Mouse (Mus musculus) layer of hippocampus, postnatal 36 days (tissue): Measurements from ENCODE around the gene Gm572. TPM values are rescaled to one million over a fixed set of nuclear protein-coding genes. Genes with fewer than 3 reads are reported as not detected.

Experiments
- DNase-seq, 2 experiments: peaks; one replicate each; pipeline ENCODE4 v3.0.0; 2022
- total RNA-seq, 2 experiments: library from RNA; stranded (reverse); gene quantifications; 2 replicates each; pipeline ENCODE4 v1.2.3; 2021

Gm572 gene
- not detected for total RNA-seq

DNA sequence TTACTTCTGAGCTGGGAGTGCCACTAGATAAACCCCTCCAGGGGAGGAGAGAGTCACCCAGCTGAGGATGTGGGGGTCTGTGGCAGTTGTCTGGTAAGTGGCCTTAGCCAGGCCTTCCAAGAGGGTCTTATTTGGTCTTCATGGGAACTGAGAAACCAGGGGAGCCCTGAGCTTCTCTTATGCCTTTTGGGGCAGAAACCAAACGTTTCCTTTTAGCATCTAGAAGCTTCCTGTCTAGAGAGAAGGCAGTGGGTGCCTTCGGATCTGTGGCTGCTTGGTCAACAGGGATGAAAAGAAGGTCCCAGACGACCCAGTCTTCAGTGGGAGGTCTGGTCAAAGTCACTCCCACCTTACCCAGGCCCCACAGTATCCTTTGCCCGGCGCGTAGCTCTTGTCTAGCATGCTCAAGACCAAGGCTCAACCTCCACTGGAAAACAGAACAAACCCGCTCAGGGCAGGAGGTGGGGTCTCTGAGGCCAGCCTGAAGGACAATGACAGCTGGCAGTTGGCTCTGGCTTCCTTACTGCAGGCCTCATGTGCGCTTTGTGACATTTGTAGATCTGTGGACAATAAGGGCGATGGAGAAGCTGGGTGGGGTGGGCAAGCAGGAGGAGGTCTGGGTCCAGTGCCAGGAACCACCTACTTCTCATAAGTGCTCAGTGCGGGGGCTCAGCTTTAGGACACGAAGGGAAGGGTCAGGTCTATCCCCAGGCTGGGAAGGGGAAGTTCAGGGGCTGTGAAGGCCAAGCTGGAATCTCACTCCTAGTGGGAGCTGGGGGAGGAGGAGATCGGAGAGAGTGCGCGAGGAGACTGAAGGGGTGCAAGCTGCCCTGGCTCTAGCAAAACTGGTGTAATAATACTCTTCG lies at the start of gene Gm572:
Gene Gm572, plus strand, starts transcription at position 27 of the 866 bp plus-strand sequence.
- no peak for DNase-seq

DNA sequence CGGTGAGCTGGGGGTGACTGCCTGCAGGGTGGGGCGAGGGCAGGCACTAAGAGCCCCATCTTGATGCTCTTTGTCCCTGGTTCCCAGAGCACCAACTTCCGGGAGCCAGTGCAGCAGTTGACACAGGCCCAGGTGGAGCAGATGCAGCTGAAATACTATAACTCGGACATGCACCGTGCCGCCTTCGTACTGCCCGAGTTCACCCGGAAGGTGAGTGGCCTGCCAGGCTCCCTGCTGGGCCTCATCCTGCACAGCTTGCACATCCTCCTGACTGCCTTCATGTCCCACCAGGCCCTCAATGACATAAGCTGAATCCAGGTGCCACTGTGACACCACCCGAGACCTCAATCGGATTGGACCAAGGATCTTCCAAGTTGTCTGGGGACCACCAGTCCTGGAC lies 49.1 kb upstream of the Gm572 start:
- DNase-seq: no peak

DNA sequence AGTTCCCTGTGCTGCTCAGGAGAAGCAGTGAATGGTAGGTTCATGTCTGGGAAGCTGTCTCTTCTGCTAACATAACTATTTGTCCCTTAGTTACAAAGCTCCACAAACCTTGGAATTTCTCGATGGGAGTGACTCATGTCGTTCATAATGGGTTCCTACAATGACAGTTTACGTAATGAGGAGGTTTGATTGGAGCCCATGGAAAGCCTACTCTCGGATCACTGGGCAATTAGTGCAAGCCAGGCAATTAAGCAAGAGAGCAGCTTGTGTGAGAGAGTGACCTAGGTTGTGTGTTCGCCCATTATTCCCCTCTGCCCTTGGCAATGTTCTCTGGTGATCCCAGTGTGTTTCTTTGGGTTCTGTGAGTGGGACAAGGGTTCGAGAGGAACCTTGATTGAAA lies 47.2 kb upstream of the Gm572 start:
- DNase-seq: no peak

DNA sequence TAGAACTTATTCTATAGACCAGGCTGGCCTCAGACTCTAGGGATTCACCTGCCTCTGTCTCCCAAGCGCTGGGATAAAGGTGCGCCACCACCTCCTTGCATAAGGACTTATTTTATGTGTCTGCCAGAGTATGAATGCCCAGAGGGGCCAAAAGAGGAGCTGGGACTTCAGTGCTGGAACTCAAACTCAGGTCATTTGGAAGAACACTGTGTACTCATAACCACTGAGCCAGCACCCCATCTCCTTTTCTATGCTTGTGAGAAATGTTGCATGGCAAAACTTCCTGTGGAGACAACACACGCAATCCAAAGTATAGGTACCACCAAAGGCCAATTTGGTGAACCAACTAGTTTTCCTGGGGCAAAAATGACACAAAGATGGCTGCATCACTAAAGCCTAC lies 46.4 kb upstream of the Gm572 start:
- DNase-seq: no peak

DNA sequence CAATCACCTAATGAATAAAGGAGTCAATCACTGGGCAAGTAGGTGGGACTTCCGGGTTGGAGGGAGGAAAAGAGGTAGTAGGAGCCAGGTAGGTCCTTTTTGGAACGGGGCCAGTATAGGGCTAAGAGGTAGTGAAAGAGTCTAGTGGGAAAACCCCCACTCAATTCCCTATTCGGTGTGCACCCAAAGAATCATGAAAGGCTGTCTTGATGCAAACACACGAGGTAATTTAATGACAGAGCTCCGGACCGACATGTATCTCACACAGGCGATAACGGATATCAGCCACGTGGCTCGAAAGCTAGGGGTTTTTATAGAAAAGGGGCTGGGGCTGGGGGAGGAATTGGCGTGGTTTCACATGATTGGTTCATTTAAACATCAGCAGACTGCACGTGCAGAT lies 44.3 kb upstream of the Gm572 start:
- DNase-seq: no peak

DNA sequence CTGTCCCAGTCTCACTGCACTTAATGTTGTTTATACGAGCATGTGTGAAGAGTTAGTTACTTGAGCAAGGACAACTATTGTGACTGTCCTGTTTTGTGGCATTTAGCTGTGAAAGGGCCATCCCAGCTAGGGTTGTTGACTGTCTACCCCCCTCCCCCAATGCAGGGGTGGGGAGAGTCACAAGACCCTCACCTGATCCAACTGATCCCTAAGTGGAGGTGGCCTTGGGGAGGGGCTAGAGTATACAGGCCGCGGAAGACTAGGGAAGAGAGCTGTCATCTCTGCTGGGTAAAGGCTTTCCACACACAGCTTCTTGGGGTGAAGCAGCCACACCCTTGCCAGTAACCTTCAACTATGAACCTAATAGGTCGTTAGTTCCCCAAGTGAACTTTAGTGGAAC lies 42.8 kb upstream of the Gm572 start:
- no peak for DNase-seq

DNA sequence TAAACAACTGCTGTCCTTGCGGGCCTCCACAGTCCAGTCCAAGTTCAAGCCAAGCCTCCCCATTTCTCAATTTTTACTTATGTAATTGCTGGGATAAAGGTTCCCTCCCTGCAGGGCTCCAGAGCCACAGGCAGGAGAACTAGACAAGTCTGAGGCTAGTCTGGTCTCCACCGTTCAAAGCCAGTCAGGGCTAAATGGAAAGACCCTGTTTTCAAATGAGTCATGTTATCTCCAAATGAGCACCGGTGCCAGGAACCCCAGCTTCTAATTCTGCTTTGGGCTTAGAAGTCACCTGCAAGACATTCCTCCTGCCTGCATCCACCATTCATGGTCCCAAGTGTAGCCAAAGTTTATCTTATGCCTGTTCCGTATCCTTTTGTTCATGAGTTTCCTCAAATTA lies 41.2 kb upstream of the Gm572 start:
- no peak for DNase-seq

DNA sequence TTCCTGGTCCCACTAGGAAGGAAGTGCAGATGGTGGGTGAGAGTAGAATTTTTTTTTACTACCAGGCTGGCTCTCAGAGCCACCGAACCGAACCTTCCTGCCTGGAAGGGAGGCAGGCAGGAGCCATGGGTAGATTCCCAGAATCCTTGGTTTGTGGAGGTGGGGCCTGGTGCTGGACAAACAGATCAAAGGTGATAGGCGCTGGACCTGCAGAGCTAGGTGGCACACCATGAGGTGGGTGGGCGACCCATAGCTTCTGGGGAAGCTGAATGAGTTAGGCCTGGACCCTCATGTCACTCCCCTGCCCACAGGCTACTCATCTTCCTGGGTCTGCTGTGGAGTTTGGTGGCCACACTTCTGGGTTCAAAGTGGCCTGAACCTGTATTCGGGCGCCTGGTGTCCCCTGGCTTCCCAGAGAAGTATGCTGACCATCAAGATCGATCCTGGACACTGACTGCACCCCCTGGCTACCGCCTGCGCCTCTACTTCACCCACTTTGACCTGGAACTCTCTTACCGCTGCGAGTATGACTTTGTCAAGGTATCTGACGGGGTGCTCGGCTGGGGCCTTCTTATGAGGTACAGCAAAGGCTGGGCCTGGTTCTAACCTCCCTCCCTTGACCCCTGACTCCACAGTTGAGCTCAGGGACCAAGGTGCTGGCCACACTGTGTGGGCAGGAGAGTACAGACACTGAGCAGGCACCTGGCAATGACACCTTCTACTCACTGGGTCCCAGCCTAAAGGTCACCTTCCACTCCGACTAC lies 40.6 kb upstream of the Gm572 start, which contains the start of gene Masp2:
Gene Masp2, plus strand, starts transcription at position 198 of the 764 bp plus-strand sequence.
- no peak for DNase-seq

DNA sequence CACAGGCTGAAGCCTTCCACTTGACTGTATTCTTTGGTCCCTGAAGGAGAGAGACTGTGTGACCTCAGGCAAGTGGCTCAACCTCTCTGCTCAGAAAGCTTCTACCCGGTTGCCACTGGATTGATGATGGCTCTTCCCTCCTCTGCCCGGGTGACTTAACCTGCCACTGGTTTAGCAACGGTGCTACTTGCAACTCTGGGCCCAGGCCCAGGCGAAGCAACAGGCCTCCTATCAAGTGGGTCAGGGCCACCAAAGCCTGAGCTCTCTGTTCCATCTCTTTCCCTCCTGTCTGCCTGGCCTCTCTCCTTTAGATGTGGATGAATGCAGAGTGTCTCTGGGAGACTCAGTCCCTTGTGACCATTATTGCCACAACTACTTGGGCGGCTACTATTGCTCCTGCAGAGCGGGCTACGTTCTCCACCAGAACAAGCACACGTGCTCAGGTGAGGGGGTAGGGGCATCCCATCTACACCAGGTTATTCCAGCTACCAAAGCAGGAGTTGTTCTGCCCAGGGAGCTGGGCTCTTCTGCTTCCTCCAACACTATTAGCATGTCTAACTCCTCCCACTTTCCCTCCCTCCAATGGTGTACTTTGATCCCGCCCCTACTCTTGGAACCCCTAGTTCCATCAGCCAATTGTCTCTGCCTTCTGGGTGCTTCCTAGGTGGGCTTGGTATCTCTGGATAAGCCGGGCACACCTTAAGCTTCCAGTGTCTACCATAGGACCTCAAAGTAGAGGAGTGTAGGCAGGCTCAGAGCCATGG lies 39.6 kb upstream of the Gm572 start:
- DNase-seq: peak in 1 of 2 experiments; percentile 19

DNA sequence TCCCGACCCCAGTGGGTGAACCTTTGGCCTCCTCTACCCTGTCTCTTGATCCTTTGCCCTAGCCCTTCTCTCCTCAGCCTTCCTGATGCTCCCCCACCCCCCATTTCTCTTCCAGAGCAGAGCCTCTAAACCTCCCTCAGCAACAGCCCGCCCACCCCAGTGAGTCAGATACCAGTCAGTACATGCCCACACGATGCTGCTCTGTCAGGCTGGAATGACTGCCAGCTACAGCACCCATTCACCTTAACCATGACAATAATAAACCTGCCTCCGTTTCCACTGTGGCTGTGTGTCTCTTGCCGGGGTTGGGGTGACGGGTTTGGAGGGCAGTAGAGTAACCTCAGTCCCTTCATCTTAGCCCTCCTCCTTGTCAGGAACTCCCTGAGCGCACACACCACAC lies 39.0 kb upstream of the Gm572 start:
- peak; percentile 63 to 70 for DNase-seq

DNA sequence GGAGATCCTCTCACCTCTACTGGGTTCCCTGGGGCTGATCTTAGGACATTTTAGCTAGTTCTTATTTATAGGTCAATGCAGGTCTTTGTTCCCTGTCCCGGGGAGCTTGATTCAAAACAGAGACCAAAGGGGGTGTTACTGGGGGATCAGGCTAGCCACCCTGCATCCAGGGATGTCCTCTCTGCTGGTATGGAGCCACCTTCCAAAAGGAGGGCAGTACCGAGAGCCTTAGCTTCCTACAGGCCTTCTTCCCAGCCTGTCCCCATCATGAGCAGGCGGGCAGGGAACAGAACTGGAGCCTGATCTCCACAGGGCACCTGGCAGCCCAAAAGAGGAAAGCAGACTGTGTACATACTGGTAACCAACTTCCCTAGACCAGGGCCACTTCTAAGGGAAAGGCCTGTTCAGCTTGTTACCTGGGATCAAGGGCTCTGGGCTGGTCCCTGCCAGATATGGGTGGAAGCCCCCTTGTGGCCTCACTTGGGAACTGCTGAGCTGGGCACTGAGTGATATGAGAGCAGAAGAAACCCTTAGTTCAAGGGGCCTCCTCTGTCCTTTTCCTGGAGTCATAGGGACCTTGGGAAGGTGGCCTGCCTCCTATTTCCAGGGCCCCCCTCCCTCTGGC lies 38.5 kb upstream of the Gm572 start:
- DNase-seq: peak; percentile 45

DNA sequence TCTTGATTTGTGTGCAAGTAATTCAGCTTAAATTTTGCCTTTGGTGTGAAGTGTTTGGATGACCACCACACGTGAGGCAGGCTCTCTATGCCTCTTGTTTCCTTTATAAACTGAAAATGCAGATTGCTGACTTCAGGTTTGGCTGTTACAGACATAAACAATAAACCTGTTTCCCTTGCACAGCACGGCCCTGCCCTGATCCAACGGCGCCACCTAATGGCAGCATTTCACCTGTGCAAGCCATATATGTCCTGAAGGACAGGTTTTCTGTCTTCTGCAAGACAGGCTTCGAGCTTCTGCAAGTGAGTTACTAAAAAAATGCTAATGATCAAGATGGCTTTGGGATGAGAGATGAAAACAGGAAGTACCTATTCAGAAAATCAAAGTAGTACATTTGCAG lies 35.4 kb upstream of the Gm572 start:
- peak; percentile 72 to 75 for DNase-seq

DNA sequence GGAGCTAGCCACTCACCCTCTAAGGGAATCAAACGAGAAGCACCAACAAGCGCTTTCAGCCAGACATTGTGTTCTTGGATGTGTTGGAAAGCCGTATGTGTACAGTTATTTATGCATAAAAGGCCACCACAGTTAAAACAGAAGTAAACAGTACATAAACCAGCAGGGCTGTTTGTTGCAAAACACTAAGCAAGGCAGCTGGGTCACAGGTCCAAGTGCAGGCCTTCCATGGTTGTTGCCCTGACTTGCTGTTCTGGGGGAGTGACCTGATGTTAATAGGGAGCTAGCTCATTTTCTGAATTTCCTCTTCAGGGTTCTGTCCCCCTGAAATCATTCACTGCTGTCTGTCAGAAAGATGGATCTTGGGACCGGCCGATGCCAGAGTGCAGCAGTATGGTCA lies 33.3 kb upstream of the Gm572 start:
- DNase-seq: no peak

DNA sequence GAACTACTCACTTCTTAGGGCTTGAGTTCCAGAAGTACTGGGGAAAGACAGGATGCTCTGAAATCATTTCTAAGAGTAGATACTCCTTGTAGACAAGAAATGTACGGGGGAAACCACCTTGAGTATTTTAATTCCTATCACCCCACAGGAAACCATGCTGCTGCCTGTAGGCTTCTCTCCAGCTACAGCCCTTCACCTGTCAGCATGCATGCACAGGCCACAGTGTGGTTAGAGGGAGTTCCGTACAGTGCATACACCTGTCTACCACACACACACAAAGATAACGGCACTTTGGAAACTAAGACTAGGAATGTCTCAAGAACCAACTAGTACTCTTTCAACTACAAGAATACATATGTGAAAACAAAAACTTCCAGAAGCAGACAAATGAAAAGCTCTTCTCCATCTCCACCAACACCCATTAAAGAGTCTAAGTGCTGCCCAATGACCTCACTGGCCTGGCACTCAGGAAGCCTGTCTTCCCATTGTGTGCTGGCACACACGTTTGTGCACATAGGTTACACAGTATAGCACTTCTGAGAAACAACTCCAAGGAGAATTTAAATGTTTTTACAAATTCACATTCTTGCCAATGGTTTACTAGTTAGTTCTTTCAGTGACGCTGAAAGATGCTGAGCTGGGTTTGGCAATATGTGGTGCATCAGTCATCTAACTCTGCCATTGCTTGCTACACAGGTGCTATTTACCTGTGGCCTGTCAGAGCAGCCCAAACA lies 32.3 kb upstream of the Gm572 start:
- DNase-seq: no peak

DNA sequence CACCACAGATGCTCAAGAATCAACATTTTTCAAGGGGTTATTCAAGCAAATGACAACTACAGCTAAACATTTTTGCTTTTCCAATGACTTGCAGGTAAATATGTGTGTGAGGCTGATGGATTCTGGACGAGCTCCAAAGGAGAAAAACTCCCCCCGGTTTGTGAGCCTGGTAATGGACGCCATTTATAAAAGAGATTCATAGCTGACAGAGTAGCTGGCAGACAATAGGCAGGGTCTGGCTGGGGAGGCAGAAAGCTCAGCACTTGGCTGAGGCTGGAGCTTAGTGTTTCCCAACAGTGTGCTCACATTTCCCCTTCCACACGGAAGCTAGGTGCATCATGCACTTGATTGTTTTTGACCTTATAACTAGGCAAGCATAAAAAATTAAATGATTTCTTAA lies 30.6 kb upstream of the Gm572 start:
- no peak for DNase-seq

DNA sequence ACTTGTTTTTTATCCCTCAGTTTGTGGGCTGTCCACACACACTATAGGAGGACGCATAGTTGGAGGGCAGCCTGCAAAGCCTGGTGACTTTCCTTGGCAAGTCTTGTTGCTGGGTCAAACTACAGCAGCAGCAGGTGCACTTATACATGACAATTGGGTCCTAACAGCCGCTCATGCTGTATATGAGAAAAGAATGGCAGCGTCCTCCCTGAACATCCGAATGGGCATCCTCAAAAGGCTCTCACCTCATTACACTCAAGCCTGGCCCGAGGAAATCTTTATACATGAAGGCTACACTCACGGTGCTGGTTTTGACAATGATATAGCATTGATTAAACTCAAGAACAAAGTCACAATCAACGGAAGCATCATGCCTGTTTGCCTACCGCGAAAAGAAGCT lies 29.4 kb upstream of the Gm572 start:
- DNase-seq: no peak

DNA sequence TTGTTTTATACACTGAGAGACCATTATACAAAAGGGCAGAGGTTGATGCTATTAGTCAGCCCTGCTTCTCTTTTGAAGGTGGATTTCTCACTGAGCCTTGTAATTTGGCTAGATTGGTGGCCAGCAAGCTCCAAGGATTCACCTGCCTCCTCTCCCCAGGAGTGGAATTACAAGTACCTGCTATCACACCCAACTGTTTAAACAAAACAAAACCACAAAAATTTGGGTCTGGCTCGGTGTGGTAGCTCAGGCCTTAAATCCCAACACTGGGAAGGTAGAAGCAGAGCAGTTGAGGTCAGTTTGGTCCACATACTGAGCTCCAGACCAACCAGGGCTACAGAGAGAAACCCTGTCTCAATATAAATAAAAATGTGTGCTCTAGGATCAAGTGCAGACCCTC lies 23.3 kb upstream of the Gm572 start:
- DNase-seq: no peak

DNA sequence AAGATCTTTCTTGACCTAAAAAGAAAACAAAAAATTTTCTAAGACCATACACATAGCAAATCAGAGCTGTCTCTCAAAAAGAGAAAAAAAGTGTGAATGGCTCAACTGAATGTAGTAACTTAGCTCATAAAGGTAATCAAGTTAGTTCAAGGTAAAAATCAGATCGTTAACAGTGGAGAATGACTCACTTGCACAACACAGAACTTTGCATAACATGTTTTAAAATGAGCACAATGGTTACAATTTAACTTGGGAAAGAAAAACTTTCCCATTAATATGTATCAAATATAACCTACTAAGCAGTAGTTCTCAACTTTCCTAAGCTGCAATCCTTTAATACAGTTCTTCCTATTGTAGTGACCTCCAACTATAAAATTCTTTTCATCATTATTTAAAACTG lies 22.4 kb upstream of the Gm572 start:
- DNase-seq: no peak

DNA sequence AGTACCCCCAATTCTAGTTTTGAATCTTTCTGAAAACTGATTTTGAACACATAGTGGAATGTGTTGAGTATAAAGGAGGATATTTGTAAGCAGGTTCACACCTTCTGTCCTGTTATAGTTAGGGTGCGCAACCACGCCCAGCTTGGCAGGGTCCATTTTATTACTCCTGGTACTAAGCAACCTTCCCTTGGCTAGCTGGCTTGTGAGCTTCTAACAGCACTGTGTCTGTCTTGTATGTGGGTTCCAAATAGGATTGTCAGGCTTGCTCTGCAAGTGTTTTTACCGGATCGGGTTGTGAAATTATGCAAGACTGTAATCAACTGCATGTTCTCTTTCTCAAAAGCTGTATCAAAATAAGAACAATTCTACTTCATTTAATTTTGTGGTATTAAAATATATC lies 20.6 kb upstream of the Gm572 start:
- no peak for DNase-seq

DNA sequence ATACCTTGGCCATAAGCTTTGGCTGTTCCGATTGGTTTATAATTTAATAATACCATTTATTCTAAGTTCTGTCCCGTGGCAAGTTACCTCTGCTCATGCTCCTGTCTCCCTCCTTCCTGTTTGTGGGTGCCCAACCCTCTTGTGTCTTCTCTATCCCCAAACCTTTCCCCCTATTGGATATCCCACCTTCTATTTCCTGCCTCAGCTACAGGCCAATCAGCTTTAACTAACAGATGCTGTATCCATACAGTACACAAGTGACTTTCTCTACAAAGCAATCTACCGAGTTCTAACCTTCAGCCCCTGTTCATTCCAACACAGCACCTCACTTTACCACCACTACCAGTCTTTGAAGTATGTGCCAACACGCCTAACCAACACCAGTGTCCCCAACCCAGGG lies 19.5 kb upstream of the Gm572 start:
- DNase-seq: no peak

DNA sequence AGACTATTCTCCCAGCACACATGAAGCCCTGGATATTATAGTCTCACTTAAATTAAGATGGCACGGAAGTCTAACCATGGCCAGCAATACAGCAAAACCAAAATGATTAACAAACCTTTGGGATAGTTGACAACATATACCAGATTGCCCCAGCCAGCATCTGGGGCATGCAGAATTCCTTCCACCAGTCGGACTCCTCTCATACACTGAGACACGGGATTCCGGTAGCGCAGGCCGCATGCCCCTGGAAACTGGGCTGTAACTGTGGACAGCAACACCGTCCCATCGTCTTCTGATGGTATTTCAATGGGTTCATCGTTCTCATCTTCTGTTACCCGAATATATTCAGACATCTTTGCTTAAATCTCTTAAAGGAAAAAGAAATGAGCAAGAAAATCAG lies 18.1 kb upstream of the Gm572 start:
- DNase-seq: no peak
